Mouse (Mus musculus): ENCODE results near the gene Robo1. TPM values are rescaled to one million over a fixed set of nuclear protein-coding genes. Genes with fewer than 3 reads are reported as not detected.

Gene Robo1
- total RNA-seq, 2 experiments from 2014 or later = not detected

DNA sequence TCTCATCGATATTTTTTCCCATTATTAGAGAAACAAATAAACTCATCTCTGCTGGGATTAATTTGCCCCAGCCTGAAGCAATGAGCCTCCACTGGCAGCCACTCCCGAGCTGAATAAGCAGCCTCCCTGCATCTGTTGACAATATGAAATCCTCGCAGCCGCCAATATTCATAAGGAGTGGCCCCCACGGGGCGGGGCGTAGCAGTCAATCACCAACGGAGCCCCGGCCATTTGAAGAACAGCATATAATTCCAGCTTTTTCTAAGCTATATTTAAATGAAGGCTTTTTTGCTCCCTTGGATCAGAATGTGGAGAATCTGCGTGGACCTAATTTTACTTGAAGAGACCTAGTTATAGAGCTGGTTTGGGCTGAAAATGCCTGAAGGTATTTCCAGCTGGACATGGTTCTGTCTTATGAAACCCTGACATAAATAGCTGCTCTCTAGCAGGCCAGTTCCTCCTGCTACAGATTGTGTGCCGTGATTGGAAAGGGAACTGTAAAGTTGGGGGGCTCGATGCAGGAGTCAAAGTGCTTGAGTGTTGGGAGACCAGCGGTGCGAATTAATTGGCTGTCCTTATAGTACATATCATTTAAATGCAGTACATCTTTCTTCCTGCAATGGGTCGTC lies 492.1 kb downstream of the Robo1 start:
- no peak for ATAC-seq (replicated peaks; ENCODE audit: poor library complexity)

DNA sequence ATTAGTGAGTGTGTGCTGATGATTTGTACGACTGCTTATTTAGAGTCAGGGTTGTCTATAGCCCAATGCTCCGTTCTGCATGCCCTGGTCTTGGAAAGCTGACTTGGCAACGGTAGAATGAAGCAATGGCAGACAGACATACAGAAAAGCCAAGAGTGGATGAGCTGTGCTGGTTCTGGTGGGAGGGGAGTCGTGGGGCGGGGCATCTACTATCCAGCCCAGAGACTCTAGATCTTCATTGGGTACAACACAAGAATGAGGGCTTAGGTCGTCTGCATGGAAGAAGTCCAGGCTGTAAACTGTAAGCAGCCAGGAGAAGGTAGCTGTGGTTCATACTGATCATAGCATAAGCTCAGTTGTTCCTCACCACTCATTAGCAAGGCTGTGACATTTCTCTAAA lies 492.7 kb downstream of the Robo1 start:
- ATAC-seq (replicated peaks; ENCODE audit: poor library complexity) = no peak

DNA sequence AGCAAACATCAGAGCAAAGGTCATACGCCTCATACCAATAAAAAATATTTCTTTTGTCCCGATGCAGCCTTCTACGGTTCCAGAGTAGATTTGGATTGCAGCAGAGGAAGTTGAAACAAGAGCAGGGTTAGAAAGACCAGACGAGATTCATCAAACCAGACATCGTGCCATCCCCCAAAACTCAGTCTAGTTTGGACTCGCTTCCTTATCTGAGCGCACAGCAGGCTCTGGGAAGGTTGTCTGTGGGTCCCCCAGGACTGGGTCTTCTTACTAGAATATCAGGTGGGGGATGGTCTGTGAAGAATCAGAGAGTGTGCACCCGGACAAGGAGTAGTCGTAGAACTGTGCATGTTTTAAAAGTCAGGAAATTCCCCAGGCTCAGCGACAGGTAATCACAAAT lies 500.2 kb downstream of the Robo1 start:
- no peak for ATAC-seq (replicated peaks; ENCODE audit: poor library complexity)

DNA sequence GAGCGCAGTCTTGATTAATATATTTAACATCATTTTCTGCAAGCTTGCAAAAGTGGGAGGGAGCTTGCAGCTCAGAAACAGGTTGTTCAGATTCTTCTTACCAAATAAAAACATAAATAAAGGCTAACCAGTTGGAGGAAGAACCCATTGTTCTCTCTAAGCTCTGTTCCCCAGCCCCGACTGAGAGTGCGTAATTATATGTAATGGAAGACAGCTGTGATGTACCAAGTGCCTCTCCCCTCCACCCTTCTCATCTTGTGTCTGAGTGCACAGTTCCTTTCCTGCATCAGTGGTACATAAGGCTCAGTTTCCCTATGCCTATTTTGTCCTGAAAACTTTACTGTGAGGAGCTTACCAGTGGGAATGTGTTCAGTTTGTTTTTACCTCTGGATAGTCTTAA lies 502.8 kb downstream of the Robo1 start:
- ATAC-seq (replicated peaks; ENCODE audit: poor library complexity) = no peak

DNA sequence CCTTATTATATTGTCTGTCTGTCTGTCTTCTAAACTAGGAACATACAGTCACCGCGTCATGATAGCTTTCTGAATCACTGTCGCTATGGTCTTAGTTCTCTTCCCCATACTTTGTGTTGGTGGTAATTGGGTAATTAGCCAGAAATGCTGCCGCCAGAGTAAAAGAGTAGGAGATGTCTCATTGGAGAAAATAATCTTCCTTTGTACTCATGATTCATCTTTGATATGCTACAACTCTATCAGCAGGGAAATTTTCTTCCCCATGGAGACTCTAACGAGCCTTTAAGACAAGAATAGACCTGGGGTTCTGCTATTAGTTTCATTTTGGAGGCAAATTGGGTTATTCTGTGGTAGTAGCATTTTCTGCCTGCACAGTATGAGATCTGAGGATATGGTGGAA lies 503.4 kb downstream of the Robo1 start:
- ATAC-seq (replicated peaks; ENCODE audit: poor library complexity) = no peak

DNA sequence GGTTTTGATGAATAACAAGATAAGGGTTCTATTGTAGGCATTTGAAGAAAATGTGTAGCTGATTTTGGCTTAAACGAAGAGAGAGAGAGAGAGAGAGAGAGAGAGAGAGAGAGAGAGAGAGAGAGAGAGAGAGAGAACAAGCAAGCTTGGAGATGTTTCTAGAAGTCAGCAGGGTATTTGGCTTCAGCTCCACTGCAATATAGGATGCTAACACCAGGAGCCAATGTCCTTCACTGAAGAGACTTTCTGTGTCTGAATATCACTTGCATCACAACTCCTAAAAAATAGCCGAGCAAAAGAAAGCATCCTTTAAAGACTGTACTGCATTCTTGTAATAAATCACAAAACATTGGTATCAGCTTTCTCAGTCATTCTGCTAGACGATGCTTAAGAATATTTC lies 503.8 kb downstream of the Robo1 start:
- no peak for ATAC-seq (replicated peaks; ENCODE audit: poor library complexity)

DNA sequence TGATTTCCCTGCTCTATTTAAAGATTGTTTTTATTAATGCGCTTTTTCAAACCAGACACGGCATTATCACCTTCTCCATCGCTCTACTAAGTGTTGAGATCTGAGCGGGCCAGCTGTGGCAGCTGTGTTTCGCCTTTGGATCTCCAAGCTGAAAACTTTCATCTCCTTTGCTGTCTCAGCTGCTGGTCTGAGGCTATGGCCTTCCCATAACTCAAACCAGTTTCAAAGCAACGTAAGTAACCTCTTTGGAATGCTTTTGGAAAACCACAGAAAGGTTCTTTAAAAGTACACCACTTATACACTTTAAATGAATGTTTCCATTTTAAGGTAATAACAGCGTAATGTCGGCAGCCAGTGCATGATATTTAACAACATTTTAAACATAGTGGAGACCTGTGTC lies 520.3 kb downstream of the Robo1 start:
- no peak for ATAC-seq (replicated peaks; ENCODE audit: poor library complexity)

DNA sequence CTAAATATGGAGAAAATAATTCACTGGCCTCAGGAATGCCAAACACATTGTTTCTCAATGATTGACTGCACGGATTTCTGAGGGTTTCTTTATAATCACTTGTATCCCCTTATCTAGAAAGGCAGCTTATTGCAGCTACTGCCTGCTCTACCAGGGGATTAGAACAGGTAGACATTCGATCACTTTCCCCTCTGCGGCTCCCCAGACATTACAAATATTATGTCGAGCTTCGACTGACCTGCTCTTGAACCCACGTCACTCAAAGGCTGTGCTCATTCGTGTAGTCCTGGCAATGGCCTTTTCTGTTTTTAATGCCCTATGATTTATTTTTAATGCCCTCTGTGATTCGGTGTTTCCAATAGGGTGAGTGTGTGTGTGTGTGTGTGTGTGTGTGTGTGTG lies 521.4 kb downstream of the Robo1 start:
- ATAC-seq (replicated peaks; ENCODE audit: poor library complexity) = no peak

DNA sequence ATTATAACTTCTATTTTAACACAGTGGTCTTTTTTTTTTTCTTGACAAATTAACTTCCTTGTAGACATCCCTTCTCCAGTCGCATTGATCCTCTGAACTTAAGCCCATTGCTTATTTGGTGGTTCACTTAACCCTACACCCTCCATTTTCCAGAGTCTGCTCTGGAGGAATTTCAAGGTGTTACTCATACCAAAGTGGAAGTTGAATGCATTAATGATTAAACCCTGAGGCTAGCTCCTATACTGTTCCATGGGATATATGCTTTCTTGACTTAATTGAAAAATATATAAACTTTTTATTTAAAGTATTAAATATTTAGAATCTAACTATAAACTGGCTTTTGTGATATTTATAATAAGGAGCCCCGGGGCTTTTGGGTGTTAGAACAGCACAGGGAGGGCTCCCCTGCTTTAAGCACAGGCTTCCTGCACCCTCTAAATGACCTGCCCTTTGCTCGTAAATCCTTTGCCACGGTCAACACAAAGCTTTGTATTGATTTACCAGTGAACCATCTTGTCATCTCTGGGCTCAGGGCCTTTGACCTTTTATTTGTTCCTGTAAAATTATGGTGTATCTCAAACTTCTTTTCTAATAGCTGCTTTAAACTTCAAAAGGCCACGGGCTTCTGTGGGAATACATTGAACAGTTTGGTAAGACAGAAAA lies 522.4 kb downstream of the Robo1 start:
- no peak for ATAC-seq (replicated peaks; ENCODE audit: poor library complexity)

DNA sequence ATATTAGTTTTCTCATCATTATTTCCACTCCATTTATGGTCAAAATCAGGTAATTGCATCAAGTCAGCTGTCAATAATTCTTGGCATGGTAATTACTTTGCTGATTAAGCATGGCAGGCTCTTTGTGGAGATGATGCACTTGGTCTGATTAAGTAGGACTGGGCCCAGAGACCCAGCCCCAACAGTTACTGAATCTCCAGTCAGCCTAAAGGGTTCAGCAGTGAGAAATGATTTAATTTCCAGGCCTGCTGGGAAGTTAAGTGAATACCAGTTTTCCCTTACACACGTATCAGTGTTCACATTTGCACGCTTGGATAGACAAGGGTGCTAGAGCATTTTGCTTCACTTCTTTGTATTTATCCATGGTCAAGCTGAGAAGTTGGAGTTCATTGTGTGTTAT lies 526.2 kb downstream of the Robo1 start:
- no peak for ATAC-seq (replicated peaks; ENCODE audit: poor library complexity)

DNA sequence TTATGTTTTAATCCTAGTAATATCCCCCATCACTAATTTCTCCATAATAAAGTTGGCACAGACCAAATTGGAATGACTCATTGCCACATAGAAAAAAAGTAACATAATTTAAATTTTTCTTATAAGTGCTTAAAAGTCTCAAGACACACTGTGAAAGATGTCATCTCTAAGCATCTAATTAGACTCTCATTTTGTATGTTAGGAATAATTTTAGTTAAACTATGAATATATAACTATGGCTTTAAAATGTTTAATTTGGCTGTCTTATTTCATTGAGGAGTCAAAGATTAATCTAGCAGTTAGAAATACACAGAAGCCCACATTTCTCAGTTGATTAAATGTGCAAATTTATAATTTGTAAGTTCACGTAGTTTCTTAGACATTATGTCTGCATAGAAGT lies 530.9 kb downstream of the Robo1 start:
- ATAC-seq (replicated peaks; ENCODE audit: poor library complexity) = no peak

DNA sequence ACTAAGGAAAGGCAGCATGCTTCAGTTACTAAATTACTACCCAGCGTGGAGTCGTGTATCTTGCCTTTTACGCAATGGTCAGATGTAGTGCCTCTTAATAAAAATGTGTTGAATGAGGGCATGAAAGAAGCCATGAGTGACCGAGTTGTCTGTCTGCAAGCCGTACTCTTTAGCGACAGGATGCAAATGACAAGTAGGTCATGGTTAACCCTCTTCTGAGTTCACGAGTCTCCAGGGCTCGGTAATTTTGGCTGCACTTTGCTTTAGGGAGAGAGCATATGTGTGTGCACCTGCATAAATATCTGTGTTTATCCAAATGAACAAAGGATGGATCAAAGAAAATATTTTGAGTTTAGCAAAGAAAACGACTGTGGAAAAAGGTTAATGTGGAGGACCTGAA lies 533.0 kb downstream of the Robo1 start:
- ATAC-seq (replicated peaks; ENCODE audit: poor library complexity) = no peak

DNA sequence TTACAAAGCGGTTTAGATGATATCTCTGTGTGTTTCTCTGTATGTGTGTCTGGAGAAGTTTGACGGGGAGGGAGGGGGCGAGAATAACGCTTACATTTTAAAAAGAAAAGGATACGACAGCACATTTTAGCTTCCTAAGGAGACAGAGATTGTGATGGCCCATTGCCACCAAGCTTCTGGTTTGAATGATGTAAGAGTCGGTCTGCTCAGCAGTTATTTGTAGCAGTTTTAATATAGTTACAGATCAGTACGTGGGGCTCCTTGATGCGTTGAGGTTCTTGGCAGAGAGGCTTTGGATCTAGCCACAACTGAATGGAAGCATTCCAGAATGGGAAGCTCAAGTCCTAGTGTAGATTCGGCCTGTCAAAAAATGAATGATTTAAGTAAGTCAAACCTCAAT lies 546.0 kb downstream of the Robo1 start:
- ATAC-seq (replicated peaks; ENCODE audit: poor library complexity) = no peak

DNA sequence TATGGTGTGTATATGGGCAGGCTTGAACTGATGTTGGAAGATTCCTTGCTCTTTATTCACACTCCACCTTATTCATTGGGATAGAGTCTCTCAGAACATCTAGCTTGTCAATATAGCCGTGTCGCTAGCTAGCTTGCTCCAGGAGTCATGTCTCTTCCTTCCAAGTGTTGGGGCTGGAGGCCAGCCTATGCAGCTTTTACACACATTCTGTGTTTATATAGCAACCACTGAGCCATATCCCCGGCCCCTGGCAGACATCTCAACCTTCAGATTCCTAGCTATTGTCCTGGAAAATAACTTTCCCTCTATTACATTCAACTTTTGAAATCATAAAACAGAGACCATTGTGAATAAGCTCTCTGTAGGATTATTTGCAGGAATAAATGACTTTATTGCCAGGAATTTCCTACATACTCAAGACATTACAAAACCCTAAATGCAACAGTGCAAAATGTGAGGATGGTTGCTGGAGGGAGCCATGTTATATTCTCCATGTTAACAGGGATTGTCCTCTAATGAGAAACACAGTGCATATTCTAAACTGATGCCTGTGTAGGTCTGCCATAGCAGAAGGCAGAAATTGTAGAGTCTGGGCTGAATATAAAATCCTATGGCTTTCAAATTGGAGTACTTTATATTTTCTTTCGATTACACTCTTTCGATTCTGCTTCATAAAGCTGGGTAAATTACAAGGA lies 546.9 kb downstream of the Robo1 start:
- ATAC-seq (replicated peaks; ENCODE audit: poor library complexity) = no peak

DNA sequence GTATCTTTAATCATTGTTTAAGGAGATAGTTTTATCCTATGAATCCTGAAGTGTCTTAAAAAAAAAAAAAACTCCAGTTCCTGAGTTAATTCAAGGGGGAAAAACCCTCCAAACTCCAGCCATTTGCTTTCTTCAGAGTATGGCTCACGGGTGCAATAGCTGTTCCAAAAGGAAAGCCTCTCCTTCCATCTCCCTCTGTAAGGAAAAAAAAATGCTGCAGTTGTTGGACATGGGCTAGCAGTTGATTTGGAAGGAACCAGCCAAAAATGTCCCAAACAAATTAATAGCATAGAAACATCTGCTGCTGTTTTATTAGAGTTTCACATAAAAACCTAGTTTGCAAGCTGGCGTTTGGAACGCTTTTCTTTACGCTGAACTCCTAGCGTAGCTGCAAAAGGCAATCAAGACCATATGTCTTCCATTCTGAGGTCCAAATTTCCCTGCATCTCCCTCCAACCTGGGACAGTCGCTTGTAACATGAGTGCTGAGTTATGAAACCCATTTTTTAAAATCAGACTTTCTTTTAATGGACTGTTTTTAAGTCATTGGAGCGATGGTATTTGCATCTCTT lies 553.7 kb downstream of the Robo1 start:
- ATAC-seq (replicated peaks; ENCODE audit: poor library complexity) = no peak

DNA sequence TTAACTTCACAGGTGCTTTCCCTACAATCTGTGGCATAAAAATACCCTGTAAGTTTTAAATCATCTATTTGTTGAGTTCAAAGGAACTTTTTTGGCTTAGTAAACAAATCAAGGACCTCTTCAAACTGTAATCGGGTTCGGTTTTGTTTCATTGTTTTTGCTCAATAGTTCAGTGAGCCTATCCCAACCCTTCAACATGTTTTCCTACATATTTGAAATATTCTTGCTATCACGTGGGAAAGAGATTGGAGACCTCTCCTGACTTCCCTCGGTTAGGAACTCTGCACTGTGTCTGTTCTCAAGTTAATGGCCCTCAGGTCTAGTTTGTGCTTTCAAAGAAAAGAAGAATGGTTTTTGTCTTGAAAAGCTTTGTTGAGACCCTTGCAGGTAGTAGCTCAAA lies 557.9 kb downstream of the Robo1 start:
- ATAC-seq (replicated peaks; ENCODE audit: poor library complexity) = no peak

DNA sequence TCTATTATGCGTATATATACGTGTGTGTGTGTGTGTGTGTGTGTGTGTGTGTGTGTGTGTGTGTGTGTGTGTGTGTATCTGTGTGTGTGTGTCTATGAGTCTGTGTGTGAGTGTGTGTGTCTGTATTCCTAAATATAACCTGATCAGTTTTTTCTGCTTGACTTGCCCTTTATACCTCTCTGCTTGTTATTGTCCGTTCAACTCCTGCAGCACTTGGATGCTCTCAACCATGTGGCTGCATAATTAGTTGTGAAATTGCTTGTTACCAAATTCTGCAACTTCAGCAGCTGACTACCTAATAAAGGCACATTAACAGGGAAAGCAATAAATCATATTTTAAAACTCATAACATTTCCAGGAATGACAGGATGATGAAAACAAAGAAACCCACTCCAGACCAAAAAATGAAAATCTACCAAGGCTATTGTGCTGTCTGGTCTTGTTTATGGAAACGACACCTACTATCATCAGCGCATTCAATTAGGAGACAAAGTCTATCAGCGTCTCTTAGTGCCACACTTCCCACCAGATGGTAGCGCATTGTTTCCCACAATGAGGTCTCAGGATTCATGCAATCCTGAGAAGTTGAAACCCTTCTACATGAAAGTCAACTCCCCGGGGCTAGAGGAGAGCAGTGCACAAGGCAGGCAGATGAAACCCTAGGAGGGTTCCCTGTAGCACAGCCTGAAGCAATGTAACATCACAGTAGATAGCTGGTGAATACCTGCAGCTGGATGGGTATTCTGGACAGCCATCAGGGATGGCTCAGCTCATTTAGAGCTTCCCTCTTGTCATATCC lies 567.0 kb downstream of the Robo1 start:
- ATAC-seq (replicated peaks; ENCODE audit: poor library complexity) = no peak

DNA sequence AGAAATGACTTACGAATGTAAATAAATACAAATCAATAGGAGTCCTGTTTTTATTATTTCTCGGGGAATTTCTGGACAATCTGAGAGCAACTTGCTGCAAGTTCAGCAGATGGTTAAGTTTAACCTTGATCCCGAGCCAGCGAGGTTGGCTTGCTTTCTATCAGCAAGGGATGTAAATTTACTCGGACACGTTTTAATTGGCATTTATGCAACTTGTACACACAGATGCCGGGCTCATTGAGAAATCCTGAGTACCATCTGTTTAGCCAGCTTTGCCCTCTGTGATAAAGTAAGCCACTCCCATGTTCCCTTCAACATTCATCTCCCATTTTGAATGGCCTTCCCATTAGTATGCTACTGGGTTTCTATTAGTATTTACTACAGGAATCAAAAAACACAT lies 580.0 kb downstream of the Robo1 start:
- no peak for ATAC-seq (replicated peaks; ENCODE audit: poor library complexity)

DNA sequence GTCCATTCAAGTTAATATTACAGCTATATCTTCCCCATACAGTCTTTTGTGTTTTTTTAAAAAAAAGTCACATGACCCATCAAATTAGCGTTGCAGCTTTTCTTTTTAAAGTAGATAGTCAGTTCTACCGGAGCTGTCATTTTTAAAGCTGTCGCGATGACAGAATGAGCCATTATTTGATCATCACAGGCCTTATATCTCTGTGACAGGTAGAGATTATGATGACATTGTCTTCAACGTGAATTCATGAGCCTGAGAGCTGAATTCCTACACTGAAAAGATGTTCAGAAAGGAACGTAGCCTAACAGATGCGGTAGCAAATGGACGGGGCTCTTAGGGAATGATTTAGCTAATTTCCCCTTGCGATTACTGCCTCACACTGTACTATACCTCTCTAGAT lies 581.3 kb downstream of the Robo1 start:
- ATAC-seq (replicated peaks; ENCODE audit: poor library complexity) = no peak

DNA sequence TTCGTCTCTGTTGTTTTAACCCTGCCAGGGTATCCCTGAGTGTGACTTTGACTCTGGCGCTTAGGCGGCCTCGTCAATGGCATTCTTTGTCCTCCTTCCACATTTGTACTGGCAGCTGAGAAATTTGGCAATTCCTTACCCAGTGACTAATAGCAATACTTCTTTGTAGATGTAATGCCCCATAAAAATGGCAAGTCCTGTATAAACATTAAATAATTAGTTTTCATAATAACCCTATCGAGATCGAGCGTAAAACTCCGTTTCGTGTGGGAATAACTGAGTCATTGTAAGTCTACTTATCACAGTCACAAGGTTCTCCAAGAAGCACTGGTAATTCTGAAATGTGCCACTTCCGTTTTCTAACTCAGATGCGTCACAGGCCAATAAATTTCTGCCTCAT lies 589.0 kb downstream of the Robo1 start:
- ATAC-seq (replicated peaks; ENCODE audit: poor library complexity) = no peak

DNA sequence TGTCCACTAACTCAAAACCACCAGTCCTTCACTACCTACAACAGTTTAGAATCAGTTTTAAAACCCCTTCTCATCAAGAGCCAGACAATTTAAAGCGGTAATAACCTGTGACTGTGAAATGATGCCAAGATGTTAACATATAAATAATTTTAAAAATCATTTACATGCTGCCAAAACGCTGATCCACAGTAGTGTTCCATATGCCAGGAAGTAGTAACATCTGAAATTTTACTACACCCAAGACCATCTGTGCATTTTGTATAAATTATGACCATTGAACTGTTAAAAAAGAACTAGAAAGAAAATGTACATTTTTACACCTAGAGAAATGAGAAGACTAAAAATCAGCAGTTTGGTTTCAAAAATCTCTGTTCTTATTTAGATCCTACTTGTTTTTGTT lies 600.8 kb downstream of the Robo1 start:
- ATAC-seq (replicated peaks; ENCODE audit: poor library complexity) = no peak

Measured in megakaryocyte progenitor cell, adult 5-6 weeks (primary cell).